Mouse (Mus musculus): Measurements from ENCODE around the gene Cbll1. TPM values are rescaled to one million over a fixed set of nuclear protein-coding genes. Genes with fewer than 3 reads are reported as not detected.

The Cbll1 gene
- total RNA-seq (2017) = 7.9 to 10.1 TPM (median 8.9 TPM) in 3 replicates

- ATAC-seq (replicated peaks; ENCODE audit: insufficient number of reproducible peaks, low FRiP score, low TSS enrichment, poor library complexity, severe bottlenecking) = peak; percentile 94
These were observed at the start of gene Cbll1 for GRCm38 (mm10) chr12:31499314-31500131. Gene Cbll1, minus strand, starts transcription at chr12:31499616.

- ATAC-seq (replicated peaks; ENCODE audit: insufficient number of reproducible peaks, low FRiP score, low TSS enrichment, poor library complexity, severe bottlenecking) = no peak
These were observed 46.6 kb upstream of the Cbll1 start for GRCm38 (mm10) chr12:31546061-31546460.

- ATAC-seq (replicated peaks; ENCODE audit: insufficient number of reproducible peaks, low FRiP score, low TSS enrichment, poor library complexity, severe bottlenecking) = no peak
These were observed 45.8 kb upstream of the Cbll1 start for GRCm38 (mm10) chr12:31545219-31545618.

- no peak for ATAC-seq (replicated peaks; ENCODE audit: insufficient number of reproducible peaks, low FRiP score, low TSS enrichment, poor library complexity, severe bottlenecking)
These were observed 42.1 kb upstream of the Cbll1 start for GRCm38 (mm10) chr12:31541541-31541940.

- no peak for ATAC-seq (replicated peaks; ENCODE audit: insufficient number of reproducible peaks, low FRiP score, low TSS enrichment, poor library complexity, severe bottlenecking)
These were observed 40.4 kb upstream of the Cbll1 start for GRCm38 (mm10) chr12:31539783-31540182.

GRCm38 (mm10) chr12:31537515-31538230 lies 38.3 kb upstream of the Cbll1 start:
- no peak for ATAC-seq (replicated peaks; ENCODE audit: insufficient number of reproducible peaks, low FRiP score, low TSS enrichment, poor library complexity, severe bottlenecking)

GRCm38 (mm10) chr12:31534060-31534843 lies 34.8 kb upstream of the Cbll1 start:
- no peak for ATAC-seq (replicated peaks; ENCODE audit: insufficient number of reproducible peaks, low FRiP score, low TSS enrichment, poor library complexity, severe bottlenecking)

GRCm38 (mm10) chr12:31533218-31533908 lies 33.9 kb upstream of the Cbll1 start:
- ATAC-seq (replicated peaks; ENCODE audit: insufficient number of reproducible peaks, low FRiP score, low TSS enrichment, poor library complexity, severe bottlenecking) = no peak

GRCm38 (mm10) chr12:31532054-31532453 lies 32.6 kb upstream of the Cbll1 start:
- no peak for ATAC-seq (replicated peaks; ENCODE audit: insufficient number of reproducible peaks, low FRiP score, low TSS enrichment, poor library complexity, severe bottlenecking)

GRCm38 (mm10) chr12:31527407-31527806 lies 28.0 kb upstream of the Cbll1 start:
- no peak for ATAC-seq (replicated peaks; ENCODE audit: insufficient number of reproducible peaks, low FRiP score, low TSS enrichment, poor library complexity, severe bottlenecking)

- no peak for ATAC-seq (replicated peaks; ENCODE audit: insufficient number of reproducible peaks, low FRiP score, low TSS enrichment, poor library complexity, severe bottlenecking)
These were observed 22.0 kb upstream of the Cbll1 start for GRCm38 (mm10) chr12:31521371-31521770.

GRCm38 (mm10) chr12:31520119-31520518 lies 20.7 kb upstream of the Cbll1 start:
- no peak for ATAC-seq (replicated peaks; ENCODE audit: insufficient number of reproducible peaks, low FRiP score, low TSS enrichment, poor library complexity, severe bottlenecking)

- no peak for ATAC-seq (replicated peaks; ENCODE audit: insufficient number of reproducible peaks, low FRiP score, low TSS enrichment, poor library complexity, severe bottlenecking)
These were observed 14.5 kb upstream of the Cbll1 start for GRCm38 (mm10) chr12:31513724-31514503.

- ATAC-seq (replicated peaks; ENCODE audit: insufficient number of reproducible peaks, low FRiP score, low TSS enrichment, poor library complexity, severe bottlenecking) = no peak
These were observed 13.4 kb upstream of the Cbll1 start for GRCm38 (mm10) chr12:31512634-31513411.

- ATAC-seq (replicated peaks; ENCODE audit: insufficient number of reproducible peaks, low FRiP score, low TSS enrichment, poor library complexity, severe bottlenecking) = no peak
These were observed 11.8 kb upstream of the Cbll1 start for GRCm38 (mm10) chr12:31511218-31511617.

- ATAC-seq (replicated peaks; ENCODE audit: insufficient number of reproducible peaks, low FRiP score, low TSS enrichment, poor library complexity, severe bottlenecking) = no peak
These were observed 9.1 kb upstream of the Cbll1 start for GRCm38 (mm10) chr12:31508496-31508895.

GRCm38 (mm10) chr12:31507718-31508364 lies 8.4 kb upstream of the Cbll1 start:
- no peak for ATAC-seq (replicated peaks; ENCODE audit: insufficient number of reproducible peaks, low FRiP score, low TSS enrichment, poor library complexity, severe bottlenecking)
